Mouse (Mus musculus): ENCODE measurements around the gene Crlf2. TPM values are rescaled to one million over a fixed set of nuclear protein-coding genes. Genes with fewer than 3 reads are reported as not detected.

Crlf2 gene
- polyA plus RNA-seq, 1 experiment from 2014 or later = 11.8 TPM

DNA sequence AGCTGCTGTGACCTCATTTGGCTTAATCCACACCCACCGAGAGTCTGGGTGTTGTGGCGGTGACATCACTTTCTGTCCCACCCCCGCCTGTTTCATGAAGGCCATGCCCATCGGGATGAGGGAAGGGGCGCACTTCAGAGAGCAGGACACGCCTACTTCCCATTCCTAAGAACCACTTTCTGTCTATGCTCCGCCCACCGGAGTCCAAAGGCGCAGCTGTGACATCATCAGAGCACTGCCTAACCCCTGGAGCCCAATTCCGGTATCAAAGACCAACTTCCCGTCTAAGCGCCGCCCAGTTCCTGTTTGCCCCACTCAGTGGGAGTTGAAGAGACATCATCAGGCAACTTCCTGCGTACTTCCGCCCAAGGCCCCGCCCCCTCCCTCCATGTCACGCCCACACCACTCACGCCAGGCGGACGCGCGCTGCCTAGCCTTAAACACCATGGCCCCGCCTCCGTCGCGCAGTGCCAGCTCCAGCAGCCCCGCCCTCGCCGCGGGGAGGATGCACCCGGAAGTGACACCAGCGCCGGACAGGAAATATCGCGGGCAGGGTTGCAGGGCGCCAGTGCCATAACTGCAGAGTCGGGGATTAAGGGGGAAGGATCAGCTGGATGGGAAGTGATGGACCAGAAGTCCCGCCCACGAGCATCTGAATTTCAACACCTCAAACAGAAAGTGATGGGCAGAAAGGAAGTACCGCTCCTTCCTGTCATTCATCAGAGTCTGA, 2.0 kb downstream of the Crlf2 start:
- ATAC-seq (ENCODE audit: low read depth) = peak; percentile 76
- peak overlapping the region; percentile 80 for H3K4me3 ChIP-seq (ENCODE audit: low read length)
- peak overlapping the region; percentile 44 for H3K9ac ChIP-seq (ENCODE audit: low read length)
- peaks cover 37% of the 10 kb centered on the region for H3K9me3 ChIP-seq (ENCODE audit: control insufficient read depth, low read length)
- WGBS = 5% methylated on average over 40 of the region's 40 CpGs
- H3K36me3 ChIP-seq (ENCODE audit: control insufficient read depth, insufficient read depth, low read length) = peaks cover 22% of the 10 kb centered on the region
- H3K4me1 ChIP-seq (replicated peaks; ENCODE audit: control insufficient read depth, insufficient read depth, low read length) = no peaks in the 10 kb centered on the region
- no peaks in the 10 kb centered on the region for H3K27me3 ChIP-seq (ENCODE audit: control insufficient read depth, insufficient read depth, low read depth, low read length)
- H3K27ac ChIP-seq (ENCODE audit: low read length) = peak overlapping the region; percentile 98
- peak overlapping the region; percentile 63 for H3K4me2 ChIP-seq (ENCODE audit: low read depth, low read length)

GRCm38 (mm10) chr5:109555676-109556571, 2.9 kb downstream of the Crlf2 start:
- no peak for ATAC-seq (ENCODE audit: low read depth)
- peaks cover 43% of the 10 kb centered on the region for H3K9me3 ChIP-seq (ENCODE audit: control insufficient read depth, low read length)

GRCm38 (mm10) chr5:109555236-109555675, 3.5 kb downstream of the Crlf2 start:
- Histone ChIP-seq H3K4me3 (ENCODE audit: low read length) (no peak overlapping the region), H3K36me3 (ENCODE audit: control insufficient read depth, insufficient read depth, low read length) (peaks cover 22% of the 10 kb centered on the region), H3K9me3 (ENCODE audit: control insufficient read depth, low read length) (peaks cover 44% of the 10 kb centered on the region), H3K27me3 (ENCODE audit: control insufficient read depth, insufficient read depth, low read depth, low read length) (no peaks in the 10 kb centered on the region), H3K4me1 (replicated peaks; ENCODE audit: control insufficient read depth, insufficient read depth, low read length) (no peaks in the 10 kb centered on the region), H3K4me2 (ENCODE audit: low read depth, low read length) (no peak overlapping the region), H3K27ac (ENCODE audit: low read length) (no peak overlapping the region), H3K9ac (ENCODE audit: low read length) (no peak overlapping the region)
- WGBS = 77% methylated on average over 23 of the region's 26 CpGs
- no peak for ATAC-seq (ENCODE audit: low read depth)

More at GRCm38 (mm10) chr5:109555676-109556571, 2.9 kb downstream of the Crlf2 start:
- WGBS = 70% methylated on average over 54 of the region's 54 CpGs
- no peaks in the 10 kb centered on the region for H3K27me3 ChIP-seq (ENCODE audit: control insufficient read depth, insufficient read depth, low read depth, low read length)
- H3K27ac ChIP-seq (ENCODE audit: low read length) = peak overlapping the region; percentile 98
- peak overlapping the region; percentile 80 for H3K4me3 ChIP-seq (ENCODE audit: low read length)
- no peaks in the 10 kb centered on the region for H3K4me1 ChIP-seq (replicated peaks; ENCODE audit: control insufficient read depth, insufficient read depth, low read length)
- H3K36me3 ChIP-seq (ENCODE audit: control insufficient read depth, insufficient read depth, low read length) = peaks cover 22% of the 10 kb centered on the region
- peak overlapping the region; percentile 63 for H3K4me2 ChIP-seq (ENCODE audit: low read depth, low read length)
- H3K9ac ChIP-seq (ENCODE audit: low read length) = no peak overlapping the region

- WGBS = 76% methylated on average over 30 of the region's 30 CpGs
- no peak for ATAC-seq (ENCODE audit: low read depth)
- H3K9me3 ChIP-seq (ENCODE audit: control insufficient read depth, low read length) = peaks cover 44% of the 10 kb centered on the region
Measured at GRCm38 (mm10) chr5:109554091-109555050, 4.4 kb downstream of the Crlf2 start.

GRCm38 (mm10) chr5:109553160-109553930, 5.4 kb downstream of the Crlf2 start:
- 58% methylated on average over 18 of the region's 18 CpGs for WGBS

More at GRCm38 (mm10) chr5:109554091-109555050, 4.4 kb downstream of the Crlf2 start:
- H3K27ac ChIP-seq (ENCODE audit: low read length) = no peak overlapping the region
- no peaks in the 10 kb centered on the region for H3K27me3 ChIP-seq (ENCODE audit: control insufficient read depth, insufficient read depth, low read depth, low read length)
- peaks cover 22% of the 10 kb centered on the region for H3K36me3 ChIP-seq (ENCODE audit: control insufficient read depth, insufficient read depth, low read length)
- H3K4me3 ChIP-seq (ENCODE audit: low read length) = no peak overlapping the region
- H3K4me1 ChIP-seq (replicated peaks; ENCODE audit: control insufficient read depth, insufficient read depth, low read length) = no peaks in the 10 kb centered on the region
- H3K9ac ChIP-seq (ENCODE audit: low read length) = no peak overlapping the region
- H3K4me2 ChIP-seq (ENCODE audit: low read depth, low read length) = no peak overlapping the region

DNA sequence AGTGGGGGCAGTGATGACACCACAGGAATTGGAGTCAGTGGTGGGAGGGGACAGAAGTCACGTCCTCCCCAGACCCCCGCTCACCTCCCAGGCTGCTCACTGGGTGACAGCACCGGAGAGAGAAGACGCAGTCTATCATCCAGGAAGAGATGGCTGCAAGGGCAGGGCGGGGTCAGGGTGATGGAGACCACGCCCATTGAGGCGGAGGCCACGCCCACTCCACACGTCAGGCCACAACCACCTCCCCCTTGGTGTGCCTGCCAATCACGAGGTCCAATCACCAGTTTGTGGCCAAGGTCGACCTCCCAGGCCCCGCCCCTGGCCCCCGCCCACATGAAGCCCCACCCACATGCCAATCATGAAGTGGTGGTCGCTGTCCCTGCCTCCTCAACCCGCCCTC, 6.3 kb downstream of the Crlf2 start:
- Histone ChIP-seq H3K4me1 (replicated peaks; ENCODE audit: control insufficient read depth, insufficient read depth, low read length) (no peaks in the 10 kb centered on the region), H3K9ac (ENCODE audit: low read length) (no peak overlapping the region), H3K4me3 (ENCODE audit: low read length) (no peak overlapping the region), H3K36me3 (ENCODE audit: control insufficient read depth, insufficient read depth, low read length) (peaks cover 22% of the 10 kb centered on the region), H3K27me3 (ENCODE audit: control insufficient read depth, insufficient read depth, low read depth, low read length) (no peaks in the 10 kb centered on the region), H3K27ac (ENCODE audit: low read length) (no peak overlapping the region), H3K9me3 (ENCODE audit: control insufficient read depth, low read length) (peaks cover 44% of the 10 kb centered on the region), H3K4me2 (ENCODE audit: low read depth, low read length) (no peak overlapping the region)
- WGBS = 83% methylated on average over 15 of the region's 15 CpGs
- ATAC-seq (ENCODE audit: low read depth) = no peak

More at GRCm38 (mm10) chr5:109553160-109553930, 5.4 kb downstream of the Crlf2 start:
- Histone ChIP-seq H3K27me3 (ENCODE audit: control insufficient read depth, insufficient read depth, low read depth, low read length) (no peaks in the 10 kb centered on the region), H3K4me2 (ENCODE audit: low read depth, low read length) (no peak overlapping the region), H3K27ac (ENCODE audit: low read length) (no peak overlapping the region), H3K4me1 (replicated peaks; ENCODE audit: control insufficient read depth, insufficient read depth, low read length) (no peaks in the 10 kb centered on the region), H3K36me3 (ENCODE audit: control insufficient read depth, insufficient read depth, low read length) (peaks cover 22% of the 10 kb centered on the region), H3K9ac (ENCODE audit: low read length) (no peak overlapping the region), H3K9me3 (ENCODE audit: control insufficient read depth, low read length) (peaks cover 44% of the 10 kb centered on the region), H3K4me3 (ENCODE audit: low read length) (no peak overlapping the region)
- ATAC-seq (ENCODE audit: low read depth) = no peak

DNA sequence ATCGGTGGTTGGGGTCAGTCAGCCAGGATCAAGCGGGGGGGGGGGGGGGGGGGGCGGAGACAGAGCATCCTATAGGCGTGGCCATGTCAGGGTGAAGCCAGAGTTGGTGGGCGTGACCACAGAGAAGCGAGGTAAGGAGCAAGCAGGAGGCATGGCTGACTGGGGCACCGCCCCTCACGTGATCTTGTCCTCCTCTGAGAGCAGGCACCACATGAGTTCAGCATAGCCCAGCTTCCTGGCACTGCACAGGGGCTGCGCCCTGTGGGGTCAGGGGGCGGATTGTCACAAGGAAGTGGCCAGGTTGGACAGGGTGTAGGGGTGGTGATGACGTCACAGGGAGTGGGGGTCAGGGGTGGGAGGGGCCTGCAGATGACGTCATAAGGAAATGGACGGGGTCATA, 6.7 kb downstream of the Crlf2 start:
- H3K4me2 ChIP-seq (ENCODE audit: low read depth, low read length) = no peak overlapping the region
- H3K4me1 ChIP-seq (replicated peaks; ENCODE audit: control insufficient read depth, insufficient read depth, low read length) = no peaks in the 10 kb centered on the region
- H3K27ac ChIP-seq (ENCODE audit: low read length) = no peak overlapping the region
- peaks cover 22% of the 10 kb centered on the region for H3K36me3 ChIP-seq (ENCODE audit: control insufficient read depth, insufficient read depth, low read length)
- no peak for ATAC-seq (ENCODE audit: low read depth)
- 88% methylated on average over 9 of the region's 13 CpGs for WGBS
- H3K4me3 ChIP-seq (ENCODE audit: low read length) = no peak overlapping the region
- H3K9me3 ChIP-seq (ENCODE audit: control insufficient read depth, low read length) = peaks cover 44% of the 10 kb centered on the region
- H3K27me3 ChIP-seq (ENCODE audit: control insufficient read depth, insufficient read depth, low read depth, low read length) = no peaks in the 10 kb centered on the region
- no peak overlapping the region for H3K9ac ChIP-seq (ENCODE audit: low read length)

DNA sequence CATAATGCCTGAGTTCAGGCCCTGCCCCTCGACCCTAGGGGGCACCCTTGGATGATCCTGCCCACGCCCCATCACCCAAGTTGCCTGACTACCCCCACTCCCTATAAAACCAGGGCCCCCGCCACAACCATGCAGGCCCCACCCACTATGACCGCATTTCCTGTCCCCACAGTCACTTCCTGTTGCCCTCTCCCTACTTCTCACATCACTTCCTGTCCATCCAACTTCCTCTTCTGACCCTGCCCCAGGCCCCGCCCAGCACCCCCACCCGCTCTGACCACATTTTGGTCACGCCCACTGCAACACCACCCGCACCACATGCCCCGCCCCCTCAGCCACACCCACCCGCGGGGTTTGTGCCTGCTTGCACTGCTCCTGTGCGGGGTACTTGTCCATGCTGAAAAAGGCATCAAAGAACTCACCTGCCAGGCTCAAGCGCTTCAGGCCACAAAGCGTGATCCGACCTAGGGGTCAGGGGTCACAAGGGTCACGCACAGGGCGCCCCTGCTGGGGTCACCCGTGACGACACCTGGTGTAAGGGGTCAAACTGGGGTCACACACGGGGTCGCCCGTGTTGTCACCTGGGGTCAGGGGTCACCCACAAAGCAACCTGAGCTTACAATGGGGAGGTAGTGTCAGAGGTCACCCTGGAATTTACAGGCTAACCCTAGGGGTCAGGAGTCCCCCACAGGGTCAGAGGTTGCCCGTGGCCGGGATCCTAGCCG, 7.6 kb downstream of the Crlf2 start:
- no peak for ATAC-seq (ENCODE audit: low read depth)
- H3K9me3 ChIP-seq (ENCODE audit: control insufficient read depth, low read length) = peaks cover 39% of the 10 kb centered on the region

More for the DNA sequence above, 7.6 kb downstream of the Crlf2 start:
- Histone ChIP-seq H3K4me3 (ENCODE audit: low read length) (no peak overlapping the region), H3K9ac (ENCODE audit: low read length) (no peak overlapping the region), H3K4me2 (ENCODE audit: low read depth, low read length) (no peak overlapping the region), H3K27me3 (ENCODE audit: control insufficient read depth, insufficient read depth, low read depth, low read length) (no peaks in the 10 kb centered on the region), H3K27ac (ENCODE audit: low read length) (no peak overlapping the region), H3K36me3 (ENCODE audit: control insufficient read depth, insufficient read depth, low read length) (peaks cover 19% of the 10 kb centered on the region), H3K4me1 (replicated peaks; ENCODE audit: control insufficient read depth, insufficient read depth, low read length) (no peaks in the 10 kb centered on the region)
- 85% methylated on average over 24 of the region's 25 CpGs for WGBS

All from lung, embryonic 16.5 days (tissue).